Mouse (Mus musculus) thymus, postnatal 10 days (tissue): ENCODE results near the gene Glod4.
A peak's percentile ranks its signal among the peaks of the same experiment; 100 is the strongest.

Experiments
- DNase-seq, 2 experiments: peaks; one replicate each; pipeline ENCODE4 v3.0.0; 2021; ENCODE audit warnings: low spot score in 2 of 2

The Glod4 gene

GRCm38 (mm10) chr11:76201761-76202674 lies 41.5 kb downstream of the Glod4 start:
- DNase-seq: peak in 1 of 2 experiments; percentile 14

DNA sequence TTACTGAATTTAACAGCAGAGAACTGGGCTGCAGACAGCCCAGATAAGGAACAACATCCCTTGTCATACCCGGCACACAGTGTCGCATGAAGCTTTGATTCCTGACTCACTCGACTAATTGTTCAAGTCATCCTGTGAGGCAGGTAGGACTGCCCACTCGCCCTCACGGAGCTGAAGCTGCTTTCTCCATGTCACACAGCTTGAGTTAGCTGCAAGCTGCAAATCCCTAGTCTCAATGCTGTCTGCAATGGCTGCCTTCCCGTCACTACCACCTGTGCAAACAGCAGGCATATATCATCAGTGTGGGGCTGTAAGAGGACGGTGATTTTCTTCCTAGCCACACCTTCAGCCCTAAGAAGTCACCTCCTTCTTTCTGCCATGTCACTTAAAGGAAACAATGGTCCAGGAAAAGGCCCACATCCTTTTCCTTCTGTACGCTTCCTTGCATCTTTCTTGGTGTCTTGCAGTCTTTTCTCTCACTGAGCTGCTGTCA lies 46.5 kb downstream of the Glod4 start:
- DNase-seq: no peak

GRCm38 (mm10) chr11:76196275-76196976 lies 47.1 kb downstream of the Glod4 start:
- no peak for DNase-seq

- DNase-seq: no peak
Observed at GRCm38 (mm10) chr11:76186908-76187307, 56.6 kb downstream of the Glod4 start.

- no peak for DNase-seq
Observed at GRCm38 (mm10) chr11:76183745-76184144, 59.8 kb downstream of the Glod4 start.

GRCm38 (mm10) chr11:76180146-76180540 lies 63.4 kb downstream of the Glod4 start:
- no peak for DNase-seq

- peak; percentile 74 to 77 for DNase-seq
Observed at GRCm38 (mm10) chr11:76179495-76180145, 63.9 kb downstream of the Glod4 start, which contains the start of the genes Vps53 and Fam57a. Gene Vps53 (minus strand): TSS chr11:76179647. Gene Fam57a (plus strand): TSS chr11:76179671.

GRCm38 (mm10) chr11:76178726-76179494 lies 64.6 kb downstream of the Glod4 start:
- DNase-seq: no peak

- DNase-seq: no peak
Observed at GRCm38 (mm10) chr11:76170207-76170606, 73.3 kb downstream of the Glod4 start.

GRCm38 (mm10) chr11:76168976-76169375 lies 74.5 kb downstream of the Glod4 start:
- DNase-seq: no peak

DNA sequence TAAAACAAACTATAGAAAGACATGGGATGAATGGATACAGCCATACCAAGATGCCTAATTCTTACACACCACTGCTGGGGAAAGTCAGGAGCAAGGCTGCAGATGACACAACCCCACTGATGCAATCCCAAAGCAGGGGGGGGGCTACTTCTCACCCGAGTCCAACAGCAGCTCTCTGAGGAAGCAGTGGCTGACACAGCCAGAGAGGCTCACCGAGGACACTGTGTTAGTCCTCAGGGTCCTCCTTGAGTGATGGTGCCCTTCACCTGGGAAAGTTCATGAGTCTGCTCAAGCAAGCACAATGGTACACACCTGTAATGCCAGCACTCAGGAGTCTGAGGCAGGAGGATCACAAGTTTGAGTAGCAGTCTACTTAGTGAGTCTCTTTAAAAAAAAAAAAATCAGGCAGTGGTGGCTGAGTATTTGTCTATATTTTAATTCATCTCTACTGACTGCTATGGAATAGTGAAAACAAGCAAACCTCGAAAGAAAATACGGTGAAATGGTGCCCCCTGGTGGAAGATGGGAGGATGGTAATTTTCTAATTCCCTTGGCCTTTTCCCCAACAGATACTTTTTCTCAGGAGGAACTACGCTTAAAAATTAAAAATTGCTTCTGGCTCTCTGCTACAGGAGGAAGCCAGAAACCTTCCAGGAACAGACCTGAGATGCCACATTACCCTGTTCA lies 76.3 kb downstream of the Glod4 start:
- DNase-seq: peak; percentile 21 to 74

DNA sequence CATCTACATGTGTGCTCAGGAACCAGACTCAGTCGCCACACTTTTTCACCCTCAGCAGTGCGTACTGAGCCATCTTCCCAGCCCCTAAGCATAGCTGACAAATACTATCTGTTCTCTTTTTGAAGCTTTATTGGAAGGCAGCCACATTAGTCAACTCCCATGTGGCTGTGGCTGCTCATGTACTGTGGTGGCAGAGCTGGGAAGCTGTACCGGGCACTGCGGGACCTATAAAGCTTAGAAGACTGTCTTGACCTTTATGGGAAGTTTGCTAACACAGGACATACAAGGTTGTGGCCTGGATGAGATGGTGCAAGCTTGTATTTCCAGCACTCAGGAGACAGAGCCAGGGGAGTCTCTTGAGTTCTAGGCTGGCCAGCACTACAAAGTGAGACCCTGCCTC lies 76.9 kb downstream of the Glod4 start:
- DNase-seq: no peak

GRCm38 (mm10) chr11:76160251-76160650 lies 83.3 kb downstream of the Glod4 start:
- no peak for DNase-seq

GRCm38 (mm10) chr11:76158375-76158774 lies 85.2 kb downstream of the Glod4 start:
- DNase-seq: no peak

- no peak for DNase-seq
Observed at GRCm38 (mm10) chr11:76154861-76155260, 88.7 kb downstream of the Glod4 start.

GRCm38 (mm10) chr11:76154200-76154599 lies 89.3 kb downstream of the Glod4 start:
- DNase-seq: no peak

DNA sequence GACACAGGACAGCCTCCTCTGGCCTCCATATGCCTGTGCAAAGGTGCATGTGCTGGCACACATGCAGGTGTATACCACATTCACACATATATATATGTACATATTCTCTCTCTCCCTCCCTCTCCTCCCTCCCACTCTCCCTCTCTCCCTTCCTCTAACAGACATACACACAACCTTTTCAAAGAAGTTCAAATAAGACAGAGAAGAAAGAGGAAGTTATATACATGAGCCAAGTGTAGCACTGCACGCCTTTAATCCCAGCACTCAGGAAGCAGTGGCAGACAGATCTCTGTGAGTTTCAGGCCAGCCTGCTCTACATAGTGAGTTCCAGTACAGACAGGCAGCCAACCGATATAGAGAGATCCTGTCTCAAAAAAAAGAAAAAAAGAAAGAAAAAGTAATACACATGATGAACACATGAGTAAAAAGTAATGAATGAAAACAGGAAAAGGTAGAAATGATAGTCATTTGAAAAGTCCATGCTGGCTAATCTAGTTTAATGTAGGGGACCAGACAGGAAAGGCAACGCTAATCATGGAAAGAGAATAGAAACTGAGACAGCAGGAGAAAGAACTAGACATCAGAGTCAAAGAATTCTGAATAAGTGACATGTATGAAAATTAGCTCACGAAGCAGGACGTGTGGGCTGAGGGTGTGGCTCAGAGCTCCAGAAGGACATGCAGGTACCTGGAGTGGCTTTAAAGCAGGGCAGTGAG lies 90.1 kb downstream of the Glod4 start:
- DNase-seq: no peak

GRCm38 (mm10) chr11:76150980-76151379 lies 92.5 kb downstream of the Glod4 start:
- DNase-seq: no peak

DNA sequence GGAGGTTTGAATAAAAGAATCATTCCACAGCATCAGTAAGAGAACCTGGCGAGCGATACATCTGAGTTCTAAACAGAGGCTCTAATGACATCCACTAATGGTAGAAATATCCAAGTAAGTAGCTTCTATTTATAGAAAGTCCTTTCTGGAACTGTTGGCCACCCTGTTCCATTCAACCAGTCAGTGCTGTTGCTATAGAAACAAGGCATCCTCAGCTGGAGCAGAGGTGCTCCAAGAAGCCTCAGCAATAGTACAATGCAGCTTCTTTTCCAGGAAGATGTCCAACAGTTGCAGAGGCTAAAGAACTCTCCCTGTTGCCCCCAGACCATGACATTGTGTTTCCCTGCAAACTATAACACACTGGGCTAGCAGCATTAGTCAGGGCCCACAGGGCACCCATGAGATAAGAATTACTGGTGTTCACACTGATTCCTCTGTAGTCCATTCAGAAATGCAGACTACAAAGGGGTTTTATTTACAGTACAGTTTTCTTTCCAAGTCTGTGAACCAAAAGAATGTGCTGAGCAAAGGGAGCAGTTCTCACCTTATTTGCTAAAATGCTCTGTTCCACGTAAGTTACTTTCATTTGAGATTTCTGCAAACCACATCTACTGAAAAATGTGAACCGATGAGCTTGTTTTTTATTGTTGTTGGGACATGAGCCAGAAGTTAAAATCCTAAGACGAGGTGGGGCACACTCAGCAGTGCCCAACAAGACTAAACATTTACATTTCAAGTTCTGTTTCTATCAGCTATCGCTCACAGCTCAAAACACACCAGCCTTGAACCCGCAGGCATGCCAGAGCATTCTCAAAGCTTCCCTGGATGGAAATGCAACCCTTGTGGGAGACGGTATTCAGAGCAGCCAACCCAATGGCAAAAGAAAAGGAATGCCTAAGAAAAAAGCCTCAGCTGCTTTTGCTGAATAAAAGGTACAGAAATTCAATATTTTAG lies 95.2 kb downstream of the Glod4 start:
- DNase-seq: no peak
